Mouse (Mus musculus) c-Kit-positive CD71-positive TER-119-positive erythroid progenitor cells, embryonic 14.5 days (primary cell): ENCODE results near the gene Apol6.

Source experiments
- DNase-seq: peaks from one replicate; pipeline ENCODE4 v3.0.0-alpha.2; 2013; ENCODE audit warnings: low spot score

Apol6 gene

DNA sequence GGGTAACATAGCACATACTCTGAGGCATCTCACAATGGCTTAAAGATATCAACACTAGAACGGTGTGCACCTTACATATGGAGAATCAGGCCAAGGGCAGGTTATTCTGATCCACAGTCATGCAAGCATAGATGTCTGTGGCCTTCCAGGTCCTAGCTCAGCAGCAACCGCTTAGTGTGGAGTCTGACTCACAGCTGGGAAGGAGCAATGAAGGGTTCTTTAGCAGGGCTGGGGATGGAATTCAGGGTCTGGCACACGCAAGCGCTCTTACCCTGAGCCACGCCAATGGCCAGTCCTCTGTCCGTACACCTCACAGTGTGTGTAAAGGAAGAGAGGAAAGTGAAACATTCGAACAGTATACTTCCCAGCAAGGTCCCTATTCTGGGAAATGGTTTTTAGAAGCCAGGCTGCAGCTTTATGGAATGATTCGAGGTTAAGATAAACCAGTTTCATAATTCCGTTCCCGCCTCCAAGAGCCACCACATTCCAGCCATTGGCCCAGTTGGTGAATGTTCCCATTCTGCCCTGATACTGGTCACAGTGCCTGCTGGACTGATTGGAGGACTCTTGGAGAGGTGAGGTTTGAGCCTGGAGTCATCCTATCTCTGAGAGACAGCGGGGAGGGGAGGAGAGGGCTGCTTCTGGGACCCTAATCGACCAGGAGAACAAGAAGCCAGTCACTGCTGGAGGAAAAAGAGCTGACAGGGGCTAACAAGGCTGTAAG is at the start of gene Apol6:
TSS of gene Apol6 (plus strand) at position 133 of the 724 bp plus-strand sequence.
- DNase-seq: no peak

DNA sequence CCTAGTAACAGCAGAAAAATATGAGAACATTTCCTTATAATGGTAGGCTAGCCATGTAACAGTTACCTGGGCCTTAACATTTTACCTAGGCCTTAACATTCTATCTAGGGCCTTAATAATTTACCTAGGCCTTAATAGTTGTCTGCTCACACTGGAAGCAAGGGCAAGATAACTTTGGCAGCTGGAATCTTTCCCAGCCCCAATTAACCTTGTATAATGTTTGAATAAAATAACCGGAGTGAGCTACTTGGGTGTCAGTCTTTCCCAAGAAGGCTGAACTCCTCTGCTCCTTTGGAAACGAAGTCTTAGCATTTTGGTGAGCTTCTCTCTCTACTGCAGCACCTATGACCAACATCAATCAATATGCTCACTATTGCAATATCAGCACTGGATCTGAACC is 46.5 kb upstream of the Apol6 start:
- no peak for DNase-seq

DNA sequence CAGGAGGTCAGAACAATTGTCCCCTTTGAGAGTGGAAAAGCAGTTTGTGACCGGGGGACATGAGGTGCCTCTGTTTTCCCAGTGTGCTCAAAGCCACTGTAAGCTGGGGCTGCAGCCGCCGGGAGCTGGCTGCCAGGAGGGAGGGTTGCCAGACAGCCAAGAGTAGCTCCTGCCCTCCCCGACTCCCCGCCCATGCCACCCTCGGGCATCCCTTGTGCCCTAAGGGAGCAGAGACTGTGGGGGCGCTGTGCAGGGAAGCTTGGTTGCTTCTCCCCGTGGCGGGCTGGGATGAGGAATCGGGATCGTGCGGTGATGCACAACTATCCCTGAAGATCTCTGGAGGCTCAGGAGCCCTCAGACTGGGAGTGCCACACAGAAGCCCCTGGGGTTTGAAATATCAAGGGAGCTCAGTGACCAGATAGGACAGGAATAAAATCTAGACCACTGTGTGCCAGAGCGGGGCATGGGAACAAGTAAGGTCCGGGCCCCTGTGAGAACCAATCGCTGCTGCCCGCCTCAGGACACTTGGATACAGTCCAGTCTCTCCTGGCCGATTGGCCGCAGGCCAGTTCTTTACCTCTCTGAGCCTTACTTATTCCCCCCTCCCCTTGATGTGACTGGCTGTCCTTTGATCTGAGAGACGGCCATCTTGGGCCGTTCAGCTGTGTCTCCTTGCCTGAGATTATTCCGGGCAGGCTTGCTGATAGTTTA is 45.5 kb upstream of the Apol6 start:
- DNase-seq: no peak

DNA sequence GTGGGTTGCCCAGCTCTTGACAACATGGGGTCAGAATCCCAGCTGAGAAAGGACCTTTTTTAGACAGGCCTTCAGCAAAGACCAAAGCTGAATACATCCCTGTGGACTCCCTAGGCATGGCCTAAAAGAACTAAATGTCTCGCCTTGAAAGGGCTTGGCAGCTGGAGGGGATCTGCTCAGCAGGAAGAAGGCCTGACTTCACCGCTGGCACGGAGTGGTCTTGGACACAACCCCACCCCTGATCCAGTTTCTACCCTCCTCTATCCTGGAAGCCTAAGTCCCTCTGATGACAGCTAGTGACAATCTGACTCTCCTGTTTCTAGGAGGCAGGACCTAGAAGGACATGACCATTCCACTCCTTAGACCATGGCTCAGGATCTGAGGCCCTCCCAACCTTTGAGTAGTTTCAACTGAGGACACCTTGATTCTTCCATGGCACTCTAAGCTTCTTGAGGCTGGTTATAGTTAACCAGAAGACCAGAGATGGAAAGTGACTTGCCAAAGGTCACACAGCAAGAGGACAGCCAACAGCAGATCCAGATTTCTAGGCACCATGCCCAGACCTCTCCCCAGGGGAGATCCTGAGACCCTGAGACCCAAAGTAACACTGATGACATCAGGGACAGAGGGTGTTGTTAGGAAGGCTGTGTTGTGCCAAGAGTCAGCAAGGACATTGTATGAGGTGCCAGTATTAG is 41.2 kb upstream of the Apol6 start:
- DNase-seq: no peak

DNA sequence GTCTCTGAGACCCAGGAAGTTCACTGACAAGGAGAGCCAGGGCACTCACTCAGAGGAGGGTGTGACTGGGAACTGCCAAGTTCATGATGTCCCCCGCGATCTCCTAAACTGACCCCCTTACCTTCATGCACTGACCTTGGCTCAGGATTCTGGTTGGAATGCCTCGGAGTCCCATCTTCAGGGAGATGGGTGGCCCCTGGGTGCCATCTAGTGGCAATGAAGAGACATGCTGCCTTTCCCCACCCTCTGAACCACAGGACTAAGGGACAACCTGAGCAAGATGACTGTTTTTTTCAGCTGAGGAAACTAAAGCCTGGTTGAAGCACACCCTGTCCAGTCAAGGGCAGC is 40.7 kb upstream of the Apol6 start:
- no peak for DNase-seq

DNA sequence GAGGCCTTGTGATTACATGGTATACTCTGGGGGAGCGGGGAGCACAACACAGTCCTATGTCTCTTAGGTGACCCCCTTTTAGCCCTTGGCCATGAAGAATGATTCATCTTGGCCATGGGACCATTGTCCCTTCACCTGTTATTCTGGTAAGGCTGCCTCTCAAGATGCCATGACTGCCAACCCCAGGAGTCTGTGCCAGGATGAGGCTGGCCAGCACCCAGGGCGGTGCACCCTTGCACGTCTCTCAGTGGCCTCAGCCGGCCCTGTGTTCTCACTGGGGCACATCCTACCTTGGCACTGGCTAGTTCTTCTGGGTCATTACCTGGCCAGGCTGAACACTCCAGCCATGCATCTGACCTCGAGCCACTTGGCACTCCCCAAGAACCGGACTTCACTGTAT is 35.7 kb upstream of the Apol6 start:
- DNase-seq: no peak

DNA sequence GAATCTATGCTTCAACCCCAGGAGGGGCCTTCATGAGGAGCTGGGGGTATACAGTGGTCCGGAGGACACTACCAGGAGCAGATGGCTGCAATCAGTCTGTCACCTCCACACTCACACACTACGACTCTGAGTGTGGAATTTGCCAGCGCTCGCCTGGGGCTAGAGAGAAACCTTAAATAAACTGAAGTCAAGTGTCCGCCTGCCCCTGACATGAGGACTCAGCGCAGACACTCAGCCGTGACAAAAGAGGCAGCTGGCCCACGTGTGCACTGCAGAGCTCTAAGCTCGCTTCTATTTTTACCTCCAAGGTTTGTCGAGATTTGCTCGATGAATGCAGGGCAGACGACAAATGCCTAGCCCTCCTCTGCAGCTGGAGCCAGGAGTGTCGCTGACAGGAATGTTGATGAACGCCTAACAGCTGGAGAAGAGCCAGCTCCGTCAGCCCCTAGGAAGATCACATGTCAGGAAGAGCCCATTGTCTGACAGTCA is 30.7 kb upstream of the Apol6 start:
- no peak for DNase-seq

DNA sequence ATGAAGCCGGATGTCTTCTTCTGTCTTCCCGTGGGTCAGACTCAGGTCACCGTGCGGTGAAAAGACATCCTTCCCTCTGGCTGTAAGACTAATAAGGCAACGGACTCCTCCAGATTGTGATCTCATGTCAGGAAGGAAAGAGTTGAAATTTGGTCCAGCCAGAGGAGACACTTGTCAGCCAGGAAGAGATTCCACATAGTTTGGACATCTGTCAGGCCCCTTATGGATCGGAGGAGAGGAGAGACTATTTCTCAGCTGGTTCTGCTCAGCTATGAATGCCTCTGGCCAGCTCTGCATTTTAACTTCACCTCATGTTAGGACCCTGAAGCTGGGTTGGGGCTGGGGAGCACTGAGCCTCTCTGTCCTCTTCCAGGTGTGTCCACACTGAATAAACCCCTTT is 30.1 kb upstream of the Apol6 start:
- DNase-seq: no peak

DNA sequence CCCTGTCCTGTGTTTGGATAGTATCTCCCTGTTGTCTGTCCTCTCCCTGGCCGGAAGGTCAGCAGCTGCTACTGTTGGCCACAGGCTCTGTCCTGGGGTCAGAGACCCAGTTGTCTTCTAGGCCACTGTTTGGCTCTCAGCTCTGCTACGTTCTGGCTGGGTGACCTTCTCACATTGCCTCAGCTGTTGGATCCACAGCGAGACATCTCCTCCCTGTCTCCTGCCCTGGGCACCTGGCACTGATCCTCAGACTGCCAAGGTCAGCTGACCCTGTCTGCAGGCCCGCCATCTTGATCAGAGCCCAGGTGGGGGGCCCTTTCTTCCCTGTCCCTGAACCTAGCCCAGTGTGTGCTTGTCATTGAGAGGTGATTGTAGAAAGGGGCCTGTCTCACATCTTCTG is 29.5 kb upstream of the Apol6 start:
- DNase-seq: no peak

DNA sequence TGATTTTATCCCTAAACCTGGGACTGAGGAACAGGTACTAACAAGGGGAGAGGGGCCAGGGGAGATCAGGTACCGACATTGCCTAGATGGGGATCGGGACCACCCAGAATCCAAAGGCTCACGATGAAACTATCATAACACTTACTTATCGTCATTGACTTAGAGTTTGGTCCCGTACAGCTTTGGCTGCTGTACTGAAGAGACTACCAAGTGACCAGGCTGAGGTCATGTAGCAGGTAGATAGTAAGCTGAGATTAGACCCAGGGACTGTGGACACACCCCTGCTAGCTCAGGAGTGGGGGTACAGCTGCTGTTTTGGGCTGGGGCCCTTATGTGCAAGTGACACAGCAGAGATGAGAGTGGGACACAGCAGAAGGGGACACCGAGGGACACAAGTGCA is 28.0 kb upstream of the Apol6 start:
- no peak for DNase-seq

DNA sequence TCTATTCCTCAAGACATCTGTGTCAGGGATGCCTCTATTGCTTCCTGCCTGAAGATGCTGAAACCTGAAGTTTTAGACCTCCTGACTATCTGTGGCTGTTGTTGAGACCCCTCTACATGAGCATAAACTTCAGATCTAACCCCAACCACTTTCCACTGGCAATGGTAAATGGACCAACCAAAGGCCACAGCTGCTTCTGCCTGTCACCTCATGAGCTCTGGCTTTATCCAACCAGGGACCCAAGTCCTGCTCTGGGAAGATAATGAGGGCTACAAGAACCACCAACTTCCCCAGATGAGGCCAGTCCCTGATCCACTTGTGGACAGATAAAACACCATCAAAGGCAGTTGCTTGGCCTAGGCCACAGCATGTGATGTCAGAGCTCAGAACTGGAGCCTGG is 26.6 kb upstream of the Apol6 start:
- DNase-seq: no peak

DNA sequence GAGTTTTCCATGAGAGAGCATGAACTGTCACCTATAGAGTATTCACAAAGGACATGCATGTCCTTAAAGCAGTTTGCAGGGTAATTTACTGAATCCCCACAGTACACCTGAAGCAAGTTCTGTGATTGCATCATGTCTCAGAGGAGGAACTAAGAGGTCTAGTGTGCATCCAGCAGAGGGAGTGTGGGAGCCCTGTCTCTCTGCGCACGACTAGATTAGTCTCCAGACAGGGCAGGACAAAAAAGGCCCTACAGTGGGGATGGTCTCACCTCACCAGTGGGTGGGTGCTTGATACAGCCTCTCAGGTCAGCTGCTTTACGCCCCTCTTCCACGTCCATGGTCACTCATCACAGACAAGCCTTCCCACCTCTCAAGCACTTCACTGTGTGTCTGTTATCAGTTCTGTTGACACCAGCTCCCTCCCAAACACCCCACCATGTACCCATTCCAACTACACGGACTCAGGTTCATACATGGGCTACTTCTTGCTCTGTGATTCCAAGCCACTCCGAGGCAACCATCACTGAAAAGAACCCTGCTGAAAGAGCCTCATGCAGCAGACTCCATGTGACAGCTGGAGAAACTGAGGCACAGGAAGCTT is 25.7 kb upstream of the Apol6 start:
- no peak for DNase-seq

DNA sequence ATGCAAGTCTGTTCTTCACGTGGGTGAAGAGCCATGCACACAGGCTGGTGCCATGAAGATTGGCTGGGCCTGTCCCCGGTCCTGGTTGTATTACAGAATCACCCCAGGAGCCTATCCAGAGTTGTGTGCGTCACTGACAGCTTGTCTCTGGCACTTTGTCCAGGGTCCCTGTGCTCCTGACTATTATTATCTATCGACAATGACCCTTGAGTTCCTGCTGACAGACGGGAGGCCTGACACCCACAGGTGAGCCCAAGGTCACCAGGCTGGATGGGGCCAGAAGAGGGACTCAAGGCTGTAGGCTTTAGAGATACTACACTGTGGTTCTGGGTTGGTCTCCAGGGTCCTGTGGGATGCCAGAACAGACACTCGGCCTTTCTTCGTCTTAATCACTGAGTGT is 25.0 kb upstream of the Apol6 start:
- no peak for DNase-seq

DNA sequence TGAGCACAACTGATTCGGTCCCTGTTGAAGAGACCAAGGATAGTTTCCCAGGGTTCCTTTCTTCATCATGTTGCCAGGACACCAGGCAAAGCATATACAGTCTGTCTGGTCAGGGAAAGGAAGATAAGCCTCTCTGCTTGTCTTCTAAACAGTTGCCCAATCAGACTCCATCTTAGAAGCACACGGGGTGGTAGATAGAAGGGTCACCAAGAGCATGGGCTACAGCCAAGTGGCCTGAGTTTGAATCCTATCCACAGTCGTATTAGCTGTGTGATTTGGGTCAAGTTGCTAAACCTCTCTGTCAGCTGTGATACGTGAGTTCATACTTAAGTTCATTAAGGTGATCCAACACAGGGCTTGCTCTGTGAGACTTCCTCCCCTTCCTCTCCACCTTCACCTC is 24.4 kb upstream of the Apol6 start:
- DNase-seq: no peak

DNA sequence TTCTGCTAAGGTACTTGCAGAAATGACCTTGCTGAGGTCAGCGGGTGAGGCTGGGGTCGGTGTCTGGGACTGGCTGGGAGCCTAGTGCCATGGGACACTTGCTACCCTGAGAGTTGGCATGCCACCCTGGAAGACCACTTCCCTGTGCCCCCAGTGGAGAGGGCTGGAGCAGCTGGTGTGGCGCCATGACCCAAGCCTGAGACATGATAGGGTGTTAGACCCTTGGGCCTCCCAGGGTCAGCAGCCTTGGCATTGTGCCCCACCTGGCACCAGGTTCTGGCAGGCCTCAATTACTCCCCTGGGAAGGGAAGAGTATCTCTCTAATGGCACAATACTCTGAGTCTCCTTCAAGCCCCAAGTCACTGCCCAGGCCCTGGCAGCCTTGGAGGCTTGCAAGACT is 23.5 kb upstream of the Apol6 start:
- DNase-seq: no peak

DNA sequence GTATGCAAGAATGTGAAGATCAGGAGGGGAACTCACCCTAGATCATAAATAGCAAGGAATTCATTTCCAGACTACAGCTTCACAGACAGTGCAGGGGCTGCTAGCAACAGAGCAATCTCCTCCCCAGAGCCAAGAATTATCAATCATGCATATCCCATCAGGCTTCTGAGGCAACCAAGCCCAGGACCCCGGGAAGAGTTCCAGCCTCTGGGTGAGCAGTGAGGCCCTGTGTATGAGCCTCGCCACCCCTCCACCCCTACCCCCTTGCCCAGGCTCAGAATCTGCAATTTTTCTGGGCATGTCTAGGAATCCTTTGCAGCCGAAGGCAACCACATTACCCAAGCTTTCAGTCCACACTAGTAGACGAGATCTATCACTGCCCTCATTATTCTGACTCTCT is 22.7 kb upstream of the Apol6 start:
- no peak for DNase-seq

DNA sequence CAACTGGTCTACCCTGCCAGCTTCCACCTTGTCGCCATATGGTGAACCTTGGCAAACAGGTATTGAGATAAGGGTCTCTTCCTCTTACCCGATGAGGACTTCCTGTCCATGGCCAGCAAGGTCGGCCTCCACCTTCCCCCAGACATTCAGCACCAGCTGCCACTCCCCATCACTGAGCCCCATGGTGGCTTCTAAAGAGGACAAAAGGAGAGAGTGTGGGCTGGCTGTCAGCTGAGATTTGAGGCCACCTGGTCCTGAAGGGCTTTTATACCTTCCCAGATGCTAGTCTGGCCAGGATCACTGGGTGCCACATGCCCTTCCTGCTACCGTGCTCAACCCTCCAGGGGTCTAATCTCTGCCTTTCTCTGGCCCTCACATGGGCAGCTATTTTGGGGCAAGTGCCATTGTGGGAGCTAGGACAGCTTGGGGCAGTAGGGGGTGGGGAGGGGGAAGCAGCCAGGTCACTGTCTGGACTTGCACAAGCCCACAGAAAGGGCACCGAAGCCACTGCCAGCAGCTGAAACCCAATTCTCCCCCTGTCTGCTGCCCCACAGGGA is 22.1 kb upstream of the Apol6 start:
- no peak for DNase-seq

DNA sequence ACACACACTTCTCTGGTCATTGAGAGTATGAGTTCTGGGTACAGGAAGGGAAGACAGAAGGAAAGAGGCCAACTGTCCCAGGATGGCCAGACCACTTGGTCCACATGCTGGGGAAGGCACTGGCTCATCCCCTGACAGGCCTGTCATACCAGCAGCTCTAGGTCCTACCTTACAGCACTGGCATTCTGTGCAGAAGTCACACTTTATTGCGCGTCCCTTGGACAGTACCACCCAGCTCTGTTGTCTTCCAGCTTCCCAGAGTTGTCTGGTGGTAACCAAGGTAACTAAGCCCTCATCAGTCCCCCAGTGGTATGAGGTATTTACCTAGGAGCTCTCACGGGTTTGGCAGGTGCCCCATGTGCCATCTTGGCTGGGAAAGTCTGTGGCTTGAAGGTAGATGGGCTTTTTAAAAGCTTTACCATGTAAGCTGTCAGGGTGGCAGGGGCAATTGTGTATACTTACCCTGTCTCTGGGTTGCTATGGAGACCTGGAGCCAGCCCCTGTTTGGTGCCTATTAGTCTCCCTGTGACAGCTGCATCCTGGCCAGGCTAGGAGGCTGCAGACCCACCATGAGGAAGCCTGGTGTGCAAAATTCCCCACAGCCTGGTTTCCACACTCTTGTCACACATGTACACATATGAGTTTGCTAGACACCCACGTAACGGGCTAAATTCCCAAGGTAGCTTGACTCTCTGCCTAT is 18.5 kb upstream of the Apol6 start:
- no peak for DNase-seq

DNA sequence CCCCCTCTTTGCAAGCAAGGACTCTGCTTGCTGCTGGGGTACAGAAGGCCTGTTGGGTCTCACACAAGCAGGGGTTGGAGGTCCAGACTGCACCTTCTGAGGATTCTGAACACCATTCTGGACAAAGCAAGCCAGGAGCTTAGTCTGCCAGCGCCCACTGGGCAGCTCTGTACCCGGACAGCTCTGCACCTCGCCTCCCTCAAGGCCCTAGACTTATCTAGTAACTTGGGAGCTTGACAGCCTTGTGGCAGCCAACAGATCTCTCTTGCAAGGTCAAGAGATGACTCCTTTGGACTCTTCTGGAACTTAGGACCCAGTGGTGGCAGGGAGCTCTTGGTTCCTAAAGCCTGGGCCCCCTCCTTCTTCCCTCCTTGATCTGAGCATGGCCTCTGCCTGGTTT is 17.4 kb upstream of the Apol6 start:
- no peak for DNase-seq

DNA sequence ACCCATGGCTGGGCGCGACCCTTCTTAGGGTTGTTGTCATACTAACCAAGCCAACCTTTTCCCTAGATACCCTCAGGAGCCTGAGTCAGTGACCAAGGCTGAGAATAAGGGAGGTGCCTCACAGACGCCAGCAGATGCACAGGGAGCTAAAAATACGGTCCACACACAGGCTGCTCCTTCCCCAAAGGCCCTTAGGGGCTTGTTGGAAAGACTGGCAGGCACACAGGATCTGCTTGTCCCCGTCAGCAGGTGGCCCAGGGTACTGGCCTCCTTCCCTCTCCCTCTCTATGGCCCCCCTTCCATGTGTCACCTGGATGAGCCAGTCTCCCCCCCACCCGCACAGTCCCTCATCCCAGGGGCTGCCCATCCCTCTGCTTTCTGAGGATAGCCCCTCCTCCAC is 16.9 kb upstream of the Apol6 start:
- DNase-seq: no peak

DNA sequence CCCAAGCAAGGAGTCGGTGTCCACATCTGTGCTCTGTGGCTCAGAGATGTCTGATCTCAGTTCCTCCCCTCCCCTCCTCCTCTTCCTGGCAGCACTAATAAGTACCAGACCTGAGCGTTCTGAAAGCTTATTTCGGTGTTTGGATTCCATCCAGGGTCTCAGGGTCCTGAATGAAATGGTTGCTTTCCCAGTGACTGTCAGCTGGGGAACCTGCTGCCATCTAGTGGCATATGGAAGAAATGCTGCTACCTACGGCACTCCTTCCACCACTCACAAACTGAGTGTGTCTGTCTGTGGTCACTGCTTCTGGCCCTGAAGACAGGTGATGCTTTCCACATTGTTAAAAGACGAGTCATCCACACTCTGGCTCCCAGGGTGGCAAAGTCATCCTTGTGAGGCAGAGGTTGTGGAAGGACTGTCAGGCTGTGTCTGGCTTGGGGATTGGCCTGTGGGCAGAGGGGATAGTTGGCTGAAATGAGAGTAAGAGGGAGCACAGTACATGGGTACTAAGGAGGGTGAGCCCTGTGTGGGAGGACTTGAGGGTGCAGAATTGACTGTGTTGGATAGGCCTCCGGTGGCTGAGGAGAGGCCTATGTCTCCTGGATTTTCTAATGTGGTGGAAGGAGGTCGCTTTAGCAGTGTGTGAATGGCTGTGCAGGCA is 15.1 kb upstream of the Apol6 start:
- DNase-seq: peak; percentile 17
